Mouse (Mus musculus): ENCODE results near the gene Sash3. TPM values are rescaled to one million over a fixed set of nuclear protein-coding genes. Genes with fewer than 3 reads are reported as not detected.

Sash3 gene
- 11.9 and 12.6 TPM in 2 replicates for polyA plus RNA-seq (2012; rRNA removed)

GRCm38 (mm10) chrX:48146262-48146661 lies at the start of gene Sash3:
Gene Sash3, plus strand, starts transcription at chrX:48146436.
- 89% methylated on average over 4 of the region's 4 CpGs for WGBS
- DNase-seq (ENCODE audit: low read depth, low spot score) = no peak

- 41% methylated on average over 8 of the region's 8 CpGs for WGBS
- DNase-seq (ENCODE audit: low read depth, low spot score) = no peak
These were observed 49.7 kb upstream of the Sash3 start for GRCm38 (mm10) chrX:48096580-48096979.

- 79% methylated on average over 9 of the region's 9 CpGs for WGBS
- no peak for DNase-seq (ENCODE audit: low read depth, low spot score)
These were observed 47.6 kb upstream of the Sash3 start for GRCm38 (mm10) chrX:48098470-48099129.

GRCm38 (mm10) chrX:48099871-48100270 lies 46.4 kb upstream of the Sash3 start:
- no peak for DNase-seq (ENCODE audit: low read depth, low spot score)
- 50% methylated on average over 1 of the region's 1 CpGs for WGBS

GRCm38 (mm10) chrX:48103256-48103655 lies 43.0 kb upstream of the Sash3 start:
- 89% methylated on average over 3 of the region's 3 CpGs for WGBS
- DNase-seq (ENCODE audit: low read depth, low spot score) = no peak

GRCm38 (mm10) chrX:48104736-48105441 lies 41.3 kb upstream of the Sash3 start:
- DNase-seq (ENCODE audit: low read depth, low spot score) = no peak
- 70% methylated on average over 7 of the region's 7 CpGs for WGBS

- 58% methylated on average over 3 of the region's 3 CpGs for WGBS
- no peak for DNase-seq (ENCODE audit: low read depth, low spot score)
These were observed 40.0 kb upstream of the Sash3 start for GRCm38 (mm10) chrX:48106226-48106625.

- WGBS = 50% methylated on average over 6 of the region's 6 CpGs
- DNase-seq (ENCODE audit: low read depth, low spot score) = no peak
These were observed 37.6 kb upstream of the Sash3 start, which contains the start of gene Xpnpep2 for GRCm38 (mm10) chrX:48108394-48109315. Gene Xpnpep2, plus strand, starts transcription at chrX:48108725.

GRCm38 (mm10) chrX:48109316-48109655 lies 37.0 kb upstream of the Sash3 start:
- WGBS = 55% methylated on average over 3 of the region's 3 CpGs
- DNase-seq (ENCODE audit: low read depth, low spot score) = no peak

GRCm38 (mm10) chrX:48119294-48119693 lies 26.9 kb upstream of the Sash3 start:
- DNase-seq (ENCODE audit: low read depth, low spot score) = no peak

- WGBS = 35% methylated on average over 17 of the region's 17 CpGs
These were observed 21.8 kb upstream of the Sash3 start for GRCm38 (mm10) chrX:48124132-48125071.

GRCm38 (mm10) chrX:48126903-48127476 lies 19.2 kb upstream of the Sash3 start:
- DNase-seq (ENCODE audit: low read depth, low spot score) = no peak
- WGBS = 72% methylated on average over 6 of the region's 6 CpGs

More at GRCm38 (mm10) chrX:48124132-48125071, 21.8 kb upstream of the Sash3 start:
- DNase-seq (ENCODE audit: low read depth, low spot score) = no peak

GRCm38 (mm10) chrX:48127502-48128218 lies 18.6 kb upstream of the Sash3 start:
- 63% methylated on average over 6 of the region's 6 CpGs for WGBS
- no peak for DNase-seq (ENCODE audit: low read depth, low spot score)

GRCm38 (mm10) chrX:48129167-48129566 lies 17.1 kb upstream of the Sash3 start:
- DNase-seq (ENCODE audit: low read depth, low spot score) = no peak
- 81% methylated on average over 1 of the region's 1 CpGs for WGBS

- no peak for DNase-seq (ENCODE audit: low read depth, low spot score)
These were observed 9.3 kb upstream of the Sash3 start for GRCm38 (mm10) chrX:48136935-48137334.

GRCm38 (mm10) chrX:48138011-48138410 lies 8.2 kb upstream of the Sash3 start:
- no peak for DNase-seq (ENCODE audit: low read depth, low spot score)
- WGBS = 86% methylated on average over 6 of the region's 6 CpGs

More at GRCm38 (mm10) chrX:48136935-48137334, 9.3 kb upstream of the Sash3 start:
- WGBS = 83% methylated on average over 4 of the region's 4 CpGs

GRCm38 (mm10) chrX:48138539-48139275 lies 7.5 kb upstream of the Sash3 start:
- DNase-seq (ENCODE audit: low read depth, low spot score) = no peak
- 66% methylated on average over 7 of the region's 7 CpGs for WGBS
